Mouse (Mus musculus): ENCODE data around the gene Olfr1338. TPM values are rescaled to one million over a fixed set of nuclear protein-coding genes. Genes with fewer than 3 reads are reported as not detected.

The Olfr1338 gene
- polyA plus RNA-seq, 1 experiment from 2014 or later = not detected

DNA sequence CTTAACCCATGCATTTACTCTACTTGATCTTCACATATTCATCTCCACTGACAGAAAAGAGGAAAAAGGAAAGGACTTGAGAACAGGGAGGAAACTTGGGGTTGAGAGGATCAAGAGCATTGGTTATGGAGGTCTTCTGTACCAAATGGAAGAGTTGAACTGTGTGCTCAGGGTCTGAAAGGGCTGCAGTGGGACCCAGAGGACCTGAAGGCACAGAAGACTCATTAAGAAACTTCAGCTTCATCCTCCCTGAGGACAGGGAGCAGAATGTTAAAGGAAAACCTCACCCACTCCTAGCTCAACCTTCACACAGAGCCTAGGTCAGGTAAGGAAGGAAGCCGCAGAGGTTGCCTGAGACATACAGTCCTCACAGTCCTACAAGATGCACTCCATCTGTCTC, 26.7 kb downstream of the Olfr1338 start, which contains the start of gene Olfr1339:
Gene Olfr1339 (plus strand): TSS at position 301 of the 400 bp plus-strand sequence.
- H3K27ac ChIP-seq (ENCODE audit: low read depth, low read length) = no peak within 1 kb of the TSS
- WGBS = 100% methylated on average over 1 of the region's 1 CpGs
- H3K9me3 ChIP-seq (ENCODE audit: control insufficient read depth) = no peaks in the 10 kb centered on the region
- H3K27me3 ChIP-seq (replicated peaks; ENCODE audit: control insufficient read depth, insufficient read depth, low read length) = no peaks in the 10 kb centered on the region
- no peaks in the 10 kb centered on the region for H3K4me1 ChIP-seq (replicated peaks; ENCODE audit: control insufficient read depth, insufficient read depth, low read length)
- no peaks in the 10 kb centered on the region for H3K36me3 ChIP-seq (ENCODE audit: control insufficient read depth, insufficient read depth)
- no peak for ATAC-seq
- no peak for TF ChIP-seq CTCF (IDR thresholded peaks at IDR 0.05; ENCODE audit: low read depth)
- H3K4me2 ChIP-seq (replicated peaks; ENCODE audit: low read depth) = no peak within 1 kb of the TSS
- H3K4me3 ChIP-seq (ENCODE audit: low read depth, low read length) = no peak within 1 kb of the TSS
- no peak within 1 kb of the TSS for H3K9ac ChIP-seq (ENCODE audit: low read depth, low read length)

DNA sequence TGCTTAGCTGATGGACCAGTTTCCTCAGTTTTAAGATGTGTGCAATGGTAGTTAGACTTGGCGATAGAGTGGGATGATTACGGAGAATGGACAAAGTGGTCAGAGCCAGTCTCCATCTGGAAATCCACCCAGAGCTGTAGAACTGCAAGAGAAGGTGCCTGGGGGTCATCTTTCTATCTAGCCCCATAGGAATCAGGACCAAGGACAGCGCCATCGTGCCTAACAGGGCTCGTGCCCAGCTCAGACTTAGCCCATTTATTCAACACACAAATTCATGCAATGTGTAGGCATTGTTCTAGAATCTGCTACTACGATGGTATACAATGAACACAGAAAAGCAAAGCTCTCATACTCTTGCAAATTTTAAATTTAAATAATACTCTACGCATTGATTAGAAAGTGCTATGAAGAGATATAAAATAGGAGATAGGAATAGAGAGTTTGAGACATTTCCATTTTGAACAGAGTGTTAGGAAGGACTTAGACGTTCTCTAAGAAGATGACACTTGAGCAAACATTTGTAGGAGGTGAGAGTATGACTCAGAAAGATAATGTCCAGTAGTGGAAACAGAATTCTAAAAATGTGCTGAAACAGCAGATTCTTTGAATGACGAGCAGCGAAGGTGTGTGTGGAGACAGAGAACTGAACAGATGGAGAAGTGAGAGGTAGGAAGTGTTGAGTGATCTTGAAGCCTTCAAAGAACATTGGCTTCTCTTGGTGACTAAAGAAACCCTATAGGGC, 36.6 kb downstream of the Olfr1338 start:
- H3K4me3 ChIP-seq (ENCODE audit: low read depth, low read length) = no peak overlapping the region
- ATAC-seq = no peak

DNA sequence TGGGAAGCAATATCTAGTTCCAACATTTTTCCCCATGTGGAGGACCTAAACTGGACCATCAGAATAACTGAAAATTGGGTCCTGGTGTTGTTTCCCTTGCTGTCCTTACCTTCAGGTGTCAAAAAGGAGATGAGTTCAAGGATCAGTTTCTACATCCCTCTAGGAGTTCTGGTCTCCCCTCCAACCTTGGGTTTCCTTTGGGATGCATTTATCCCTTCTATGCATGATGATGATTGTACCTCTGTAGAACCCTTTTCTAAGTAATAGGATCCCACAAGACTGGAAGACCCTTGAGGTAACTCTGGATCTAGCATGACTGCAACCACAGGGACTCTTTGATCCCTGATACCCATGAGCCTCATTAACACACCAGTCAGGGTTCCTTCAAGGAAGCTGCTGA, 38.7 kb downstream of the Olfr1338 start, which contains the start of gene Olfr1340:
Gene Olfr1340 (plus strand): TSS at position 301 of the 400 bp plus-strand sequence.
- Histone ChIP-seq H3K4me2 (replicated peaks; ENCODE audit: low read depth) (no peak within 1 kb of the TSS), H3K4me3 (ENCODE audit: low read depth, low read length) (no peak within 1 kb of the TSS), H3K9me3 (ENCODE audit: control insufficient read depth) (no peaks in the 10 kb centered on the region), H3K27ac (ENCODE audit: low read depth, low read length) (no peak within 1 kb of the TSS), H3K9ac (ENCODE audit: low read depth, low read length) (no peak within 1 kb of the TSS), H3K36me3 (ENCODE audit: control insufficient read depth, insufficient read depth) (no peaks in the 10 kb centered on the region), H3K27me3 (replicated peaks; ENCODE audit: control insufficient read depth, insufficient read depth, low read length) (no peaks in the 10 kb centered on the region), H3K4me1 (replicated peaks; ENCODE audit: control insufficient read depth, insufficient read depth, low read length) (no peaks in the 10 kb centered on the region)
- no peak for ATAC-seq
- TF ChIP-seq CTCF (IDR thresholded peaks at IDR 0.05; ENCODE audit: low read depth) = no peak

More for the DNA sequence above, 36.6 kb downstream of the Olfr1338 start:
- Histone ChIP-seq H3K4me2 (replicated peaks; ENCODE audit: low read depth) (no peak overlapping the region), H3K27ac (ENCODE audit: low read depth, low read length) (no peak overlapping the region), H3K36me3 (ENCODE audit: control insufficient read depth, insufficient read depth) (no peaks in the 10 kb centered on the region), H3K4me1 (replicated peaks; ENCODE audit: control insufficient read depth, insufficient read depth, low read length) (no peaks in the 10 kb centered on the region), H3K27me3 (replicated peaks; ENCODE audit: control insufficient read depth, insufficient read depth, low read length) (no peaks in the 10 kb centered on the region), H3K9me3 (ENCODE audit: control insufficient read depth) (no peaks in the 10 kb centered on the region), H3K9ac (ENCODE audit: low read depth, low read length) (no peak overlapping the region)
- WGBS = 49% methylated on average over 10 of the region's 10 CpGs
- no peak for TF ChIP-seq CTCF (IDR thresholded peaks at IDR 0.05; ENCODE audit: low read depth)

DNA sequence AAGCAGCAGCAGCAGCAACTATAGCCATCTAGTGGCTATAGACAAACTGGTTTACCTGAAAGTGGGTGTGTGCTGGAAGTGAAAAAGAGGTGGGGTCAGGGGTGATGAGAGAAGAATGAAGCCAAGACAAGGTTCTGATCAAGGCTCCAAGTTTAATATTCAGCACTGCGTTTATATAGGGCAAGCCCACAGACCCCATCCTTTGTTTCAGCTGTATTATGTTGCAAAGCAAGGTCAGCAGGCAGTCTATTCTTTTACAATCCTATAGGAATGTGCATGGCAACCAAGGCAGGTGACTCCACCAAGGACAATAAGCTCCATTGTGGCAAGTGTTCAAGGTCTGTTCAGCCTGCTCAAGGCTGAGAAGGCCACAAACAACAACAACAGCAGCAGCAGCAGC, 46.9 kb downstream of the Olfr1338 start:
- TF ChIP-seq CTCF (IDR thresholded peaks at IDR 0.05; ENCODE audit: low read depth) = no peak
- no peaks in the 10 kb centered on the region for H3K27me3 ChIP-seq (replicated peaks; ENCODE audit: control insufficient read depth, insufficient read depth, low read length)
- H3K4me3 ChIP-seq (ENCODE audit: low read depth, low read length) = no peak overlapping the region
- H3K36me3 ChIP-seq (ENCODE audit: control insufficient read depth, insufficient read depth) = no peaks in the 10 kb centered on the region
- no peak overlapping the region for H3K4me2 ChIP-seq (replicated peaks; ENCODE audit: low read depth)
- H3K27ac ChIP-seq (ENCODE audit: low read depth, low read length) = no peak overlapping the region
- H3K9me3 ChIP-seq (ENCODE audit: control insufficient read depth) = no peaks in the 10 kb centered on the region
- 73% methylated on average over 1 of the region's 1 CpGs for WGBS
- no peak for ATAC-seq
- no peaks in the 10 kb centered on the region for H3K4me1 ChIP-seq (replicated peaks; ENCODE audit: control insufficient read depth, insufficient read depth, low read length)
- no peak overlapping the region for H3K9ac ChIP-seq (ENCODE audit: low read depth, low read length)

DNA sequence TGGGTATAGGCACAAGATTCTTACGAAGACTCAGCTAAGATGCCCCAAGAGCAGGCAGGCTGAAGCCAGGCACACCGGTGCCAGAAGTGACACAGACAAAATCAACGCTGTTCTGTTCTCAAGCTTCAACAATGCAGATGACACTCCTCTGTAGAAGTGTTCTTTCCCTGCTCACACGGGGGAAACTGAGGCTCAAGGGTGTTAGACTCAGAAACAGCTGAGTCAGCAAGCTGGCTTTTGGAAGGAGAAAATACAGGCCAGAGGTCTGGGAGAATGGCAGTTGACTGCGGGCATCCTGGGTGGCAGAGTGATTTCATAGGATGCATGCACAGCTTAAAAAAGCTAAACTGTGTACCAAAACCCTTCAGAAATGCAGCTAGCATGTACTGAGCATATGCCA, 50.5 kb downstream of the Olfr1338 start:
- TF ChIP-seq CTCF (IDR thresholded peaks at IDR 0.05; ENCODE audit: low read depth) = no peak
- H3K36me3 ChIP-seq (ENCODE audit: control insufficient read depth, insufficient read depth) = no peaks in the 10 kb centered on the region

DNA sequence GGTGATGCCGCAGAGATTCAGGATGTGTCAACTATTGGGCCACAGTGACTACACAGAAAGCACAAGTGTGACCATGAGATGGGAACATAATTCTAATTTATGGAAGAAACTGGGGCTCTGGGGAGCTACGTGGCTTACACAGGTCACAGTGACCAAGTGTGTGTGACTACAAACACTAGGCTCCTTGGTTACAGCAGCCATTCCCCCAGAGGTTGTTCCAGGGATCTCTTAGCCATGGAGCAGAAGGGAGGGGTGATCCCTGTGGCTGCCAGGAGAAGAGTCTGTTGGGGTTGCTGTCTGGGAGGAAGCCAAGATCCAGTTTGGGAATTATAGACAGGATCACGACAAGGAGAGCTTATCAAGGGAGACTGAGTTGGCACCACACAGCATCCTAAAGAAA, 55.3 kb downstream of the Olfr1338 start, which contains the start of gene Olfr1341:
Gene Olfr1341 (plus strand): TSS at position 301 of the 400 bp plus-strand sequence.
- 77% methylated on average over 3 of the region's 3 CpGs for whole genome bisulfite sequencing
- no peaks in the 10 kb centered on the region for H3K9me3 ChIP-seq (ENCODE audit: control insufficient read depth)
- no peak within 1 kb of the TSS for H3K27ac ChIP-seq (ENCODE audit: low read depth, low read length)
- no peaks in the 10 kb centered on the region for H3K4me1 ChIP-seq (replicated peaks; ENCODE audit: control insufficient read depth, insufficient read depth, low read length)
- no peaks in the 10 kb centered on the region for H3K36me3 ChIP-seq (ENCODE audit: control insufficient read depth, insufficient read depth)
- H3K4me2 ChIP-seq (replicated peaks; ENCODE audit: low read depth) = no peak within 1 kb of the TSS
- TF ChIP-seq CTCF (IDR thresholded peaks at IDR 0.05; ENCODE audit: low read depth) = no peak
- no peak within 1 kb of the TSS for H3K9ac ChIP-seq (ENCODE audit: low read depth, low read length)
- H3K27me3 ChIP-seq (replicated peaks; ENCODE audit: control insufficient read depth, insufficient read depth, low read length) = no peaks in the 10 kb centered on the region
- no peak within 1 kb of the TSS for H3K4me3 ChIP-seq (ENCODE audit: low read depth, low read length)
- ATAC-seq = no peak

More for the DNA sequence above, 50.5 kb downstream of the Olfr1338 start:
- no peak for ATAC-seq
- no peaks in the 10 kb centered on the region for H3K27me3 ChIP-seq (replicated peaks; ENCODE audit: control insufficient read depth, insufficient read depth, low read length)
- H3K4me3 ChIP-seq (ENCODE audit: low read depth, low read length) = no peak overlapping the region
- no peak overlapping the region for H3K27ac ChIP-seq (ENCODE audit: low read depth, low read length)
- H3K4me2 ChIP-seq (replicated peaks; ENCODE audit: low read depth) = no peak overlapping the region
- H3K4me1 ChIP-seq (replicated peaks; ENCODE audit: control insufficient read depth, insufficient read depth, low read length) = no peaks in the 10 kb centered on the region
- no peaks in the 10 kb centered on the region for H3K9me3 ChIP-seq (ENCODE audit: control insufficient read depth)
- H3K9ac ChIP-seq (ENCODE audit: low read depth, low read length) = no peak overlapping the region
- 86% methylated on average over 5 of the region's 5 CpGs for WGBS

Other genes with a start within 250 kb of the Olfr1338 start
- gene 2610528J11Rik, start 231.7 kb downstream of the Olfr1338 start, polyA plus RNA-seq (2015; fragmentation: Nextera tagmentation; extraction: Ambion mirVana) = 119 TPM in 2 replicates
- gene Tmem125, start 214.7 kb downstream of the Olfr1338 start, polyA plus RNA-seq (2015; fragmentation: Nextera tagmentation; extraction: Ambion mirVana) = 19.8 and 20.7 TPM in 2 replicates
- 0.29 and 0.42 TPM in 2 replicates for gene Cfap57, start 138.0 kb downstream of the Olfr1338 start, polyA plus RNA-seq (2015; fragmentation: Nextera tagmentation; extraction: Ambion mirVana)
- gene Ebna1bp2, start 137.9 kb downstream of the Olfr1338 start, polyA plus RNA-seq (2015; fragmentation: Nextera tagmentation; extraction: Ambion mirVana) = 76.2 and 79.9 TPM in 2 replicates
- gene Olfr62, start 99.8 kb downstream of the Olfr1338 start, polyA plus RNA-seq (2015; fragmentation: Nextera tagmentation; extraction: Ambion mirVana) = not detected in 2 replicates
- gene Olfr1342, start 66.0 kb downstream of the Olfr1338 start, polyA plus RNA-seq (2015; fragmentation: Nextera tagmentation; extraction: Ambion mirVana) = not detected in 2 replicates
- not detected in 2 replicates for gene Olfr1341, start 55.2 kb downstream of the Olfr1338 start, polyA plus RNA-seq (2015; fragmentation: Nextera tagmentation; extraction: Ambion mirVana)
- not detected in 2 replicates for gene Olfr1340, start 38.6 kb downstream of the Olfr1338 start, polyA plus RNA-seq (2015; fragmentation: Nextera tagmentation; extraction: Ambion mirVana)
- gene Olfr1339, start 26.6 kb downstream of the Olfr1338 start, polyA plus RNA-seq (2015; fragmentation: Nextera tagmentation; extraction: Ambion mirVana) = not detected in 2 replicates
- not detected in 2 replicates for gene Olfr1337, start 23.8 kb upstream of the Olfr1338 start, polyA plus RNA-seq (2015; fragmentation: Nextera tagmentation; extraction: Ambion mirVana)
- not detected in 2 replicates for gene Olfr1335, start 51.2 kb upstream of the Olfr1338 start, polyA plus RNA-seq (2015; fragmentation: Nextera tagmentation; extraction: Ambion mirVana)
- not detected in 2 replicates for gene Olfr1333, start 77.5 kb upstream of the Olfr1338 start, polyA plus RNA-seq (2015; fragmentation: Nextera tagmentation; extraction: Ambion mirVana)
- gene Olfr1331, start 105.9 kb upstream of the Olfr1338 start, polyA plus RNA-seq (2015; fragmentation: Nextera tagmentation; extraction: Ambion mirVana) = not detected in 2 replicates
- not detected in 2 replicates for gene Olfr1330, start 129.9 kb upstream of the Olfr1338 start, polyA plus RNA-seq (2015; fragmentation: Nextera tagmentation; extraction: Ambion mirVana)
- not detected in 2 replicates for gene Olfr1329, start 158.7 kb upstream of the Olfr1338 start, polyA plus RNA-seq (2015; fragmentation: Nextera tagmentation; extraction: Ambion mirVana)
- gene Olfr1328, start 179.9 kb upstream of the Olfr1338 start, polyA plus RNA-seq (2015; fragmentation: Nextera tagmentation; extraction: Ambion mirVana) = not detected in 2 replicates
- gene Lao1, start 202.8 kb upstream of the Olfr1338 start, polyA plus RNA-seq (2015; fragmentation: Nextera tagmentation; extraction: Ambion mirVana) = 0.08 and 0.13 TPM in 2 replicates